Mouse (Mus musculus) heart, embryonic 13.5 days (tissue): ENCODE data around the gene Atp2b2. TPM values are rescaled to one million over a fixed set of nuclear protein-coding genes. Genes with fewer than 3 reads are reported as not detected.
A peak's percentile ranks its signal among the peaks of the same experiment; 100 is the strongest.

ENCODE experiments used
- ATAC-seq: fragments of 200-750 bp; cut with Nextera tagmentation; 2 replicates; pipeline ENCODE4 v1.8.0; 2017; ENCODE audit warnings: moderate TSS enrichment; ENCODE audit not compliant: insufficient number of reproducible peaks, low FRiP score, low TSS enrichment; ENCODE audit errors: extremely low read depth
- H3K27ac ChIP-seq: fragments of 300-500 bp; sonication (generic); replicated peaks from 2 replicates; pipeline ENCODE4 v1.5.1; 2015; ENCODE audit warnings: moderate library complexity, mild to moderate bottlenecking, inconsistent platforms
- H3K27me3 ChIP-seq: fragments of 300-500 bp; sonication (generic); replicated peaks from 2 replicates; pipeline ENCODE4 v1.6.1; 2015; ENCODE audit warnings: mild to moderate bottlenecking, inconsistent platforms
- H3K36me3 ChIP-seq: fragments of 300-500 bp; sonication (generic); 2 replicates; pipeline ENCODE4 v1.6.1; 2015; ENCODE audit warnings: mild to moderate bottlenecking, inconsistent platforms
- H3K4me1 ChIP-seq: fragments of 300-500 bp; sonication (generic); 2 replicates; pipeline ENCODE4 v1.6.1; 2015; ENCODE audit warnings: inconsistent platforms
- H3K4me2 ChIP-seq: fragments of 300-500 bp; sonication (generic); 2 replicates; pipeline ENCODE4 v1.6.1; 2015; ENCODE audit warnings: inconsistent platforms, mild to moderate bottlenecking, moderate library complexity
- H3K4me3 ChIP-seq: fragments of 300-500 bp; sonication (generic); 2 replicates; pipeline ENCODE4 v1.5.1; 2015; ENCODE audit warnings: moderate library complexity, mild to moderate bottlenecking, inconsistent platforms
- H3K9ac ChIP-seq: fragments of 300-500 bp; sonication (generic); 2 replicates; pipeline ENCODE4 v1.6.1; 2015; ENCODE audit warnings: inconsistent platforms, mild to moderate bottlenecking, moderate library complexity
- H3K9me3 ChIP-seq: fragments of 300-500 bp; sonication (generic); 2 replicates; pipeline ENCODE4 v1.6.1; 2016; ENCODE audit warnings: inconsistent platforms
- WGBS: fragments of 180-500 bp; shearing (Covaris S2); methylation state at CpG from one replicate; pipeline ENCODE4 v1.1.7; 2015; ENCODE audit warnings: mixed read lengths; 5-methylcytosine and 5-hydroxymethylcytosine counted together
- microRNA-seq: library from miRNA; unstranded; fragments of <30 nt; microRNA quantifications from one replicate; pipeline ENCODE4, GENCODE M21; 2016
- polyA plus RNA-seq: library from polyadenylated mRNA; unstranded; fragments of >200 nt; fragmentation: Nextera tagmentation; extraction: Ambion mirVana; gene quantifications from 2 replicates; pipeline ENCODE4 v1.2.1, GENCODE M21; 2015

The Atp2b2 gene
- polyA plus RNA-seq, 1 experiment from 2014 or later = 0.07 TPM

DNA sequence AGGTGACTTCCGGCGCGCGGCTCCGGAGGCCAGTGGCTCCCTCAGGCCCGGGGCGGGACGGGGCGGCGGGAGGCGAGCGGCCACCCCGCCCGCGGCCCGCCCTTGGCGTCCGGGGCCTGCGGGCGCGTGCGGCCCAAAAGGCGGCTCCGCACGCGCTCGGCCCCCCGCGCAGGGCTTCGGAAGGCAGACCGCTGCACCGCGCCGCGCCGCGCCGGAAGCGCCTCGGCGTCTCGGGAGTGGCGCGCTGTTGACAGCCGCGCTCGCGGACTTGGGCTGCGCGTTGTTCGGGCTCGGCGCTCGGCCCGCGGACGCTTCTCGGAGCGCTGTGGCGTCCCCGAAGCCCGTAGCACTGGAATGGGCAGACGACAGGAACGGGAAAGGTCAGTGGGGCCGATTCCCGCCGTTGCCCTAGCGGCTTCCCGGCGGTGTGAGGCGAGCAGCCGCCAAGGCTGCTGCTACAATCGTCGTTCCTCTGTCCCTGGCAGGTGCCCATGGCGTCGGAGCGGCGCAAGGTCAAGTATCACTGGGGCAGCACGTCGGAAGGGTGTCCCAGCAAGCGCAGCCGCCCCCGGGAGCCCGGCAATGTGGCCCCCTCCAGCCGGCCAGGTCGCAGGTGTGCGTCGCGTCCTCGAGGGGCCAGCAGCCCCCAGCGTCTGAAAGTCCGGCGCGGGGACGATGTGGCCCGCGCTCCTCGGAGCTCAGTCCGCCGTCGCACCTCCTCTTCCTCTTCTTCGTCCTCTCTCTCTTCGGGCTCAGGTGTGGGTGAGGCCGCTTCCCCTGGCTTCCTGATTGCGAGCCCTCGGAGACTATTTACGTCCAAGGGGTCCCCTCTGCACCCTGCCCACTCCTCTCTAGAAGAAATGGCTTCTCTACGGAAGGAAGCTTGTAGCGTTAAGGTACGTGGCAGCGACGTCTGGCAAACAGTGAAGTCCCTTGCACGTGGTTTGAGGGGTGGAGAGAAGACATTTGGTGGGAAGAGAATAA is 344.9 kb downstream of the Atp2b2 start:
- Histone ChIP-seq H3K27ac (peak overlapping the region; percentile 93), H3K4me2 (peak overlapping the region; percentile 95), H3K27me3 (no peaks in the 10 kb centered on the region), H3K9me3 (no peaks in the 10 kb centered on the region), H3K4me3 (peak overlapping the region; percentile 82), H3K9ac (peak overlapping the region; percentile 90), H3K4me1 (peaks cover 51% of the 10 kb centered on the region), H3K36me3 (peaks cover 42% of the 10 kb centered on the region)
- no peak for ATAC-seq
- under 1% methylated on average over 104 of the region's 113 CpGs for WGBS

DNA sequence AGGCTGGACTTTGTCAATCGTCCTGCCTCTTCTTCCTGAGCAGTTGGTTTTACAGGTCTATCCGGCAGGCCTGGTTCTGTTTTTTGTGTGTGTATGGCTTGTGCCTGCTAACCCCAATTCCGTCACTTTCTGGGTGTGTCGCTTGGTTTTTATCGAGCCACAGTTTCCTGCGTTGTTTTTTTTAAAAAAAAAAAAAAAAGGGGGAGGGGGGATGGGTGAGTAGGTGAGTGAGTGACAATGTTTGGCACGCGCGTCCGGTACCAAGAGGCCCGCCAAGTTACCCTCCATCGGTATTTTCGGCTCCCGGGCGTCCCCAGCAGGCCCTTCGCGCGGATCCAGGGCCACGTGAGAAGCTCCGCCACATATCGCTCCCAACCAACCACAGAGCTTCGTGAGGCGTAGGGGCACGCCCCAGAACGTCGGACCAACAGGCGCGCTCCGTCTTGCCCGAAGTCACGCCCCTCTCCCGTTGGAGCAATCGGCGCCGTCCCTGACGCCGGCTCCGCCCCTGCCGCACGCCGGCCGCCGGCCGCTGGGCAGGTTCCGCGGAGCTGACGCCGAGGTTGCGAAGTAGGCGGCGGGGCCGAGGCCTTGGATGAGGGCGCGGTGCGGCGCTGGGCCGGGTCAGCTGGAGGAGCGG is 345.7 kb downstream of the Atp2b2 start, which contains the start of gene Tatdn2:
Tatdn2 (plus strand) TSS at position 469 of the 640 bp plus-strand sequence.
- ATAC-seq = peak; percentile 97
- under 1% methylated on average over 58 of the region's 58 CpGs for WGBS
- Histone ChIP-seq H3K36me3 (peaks cover 34% of the 10 kb centered on the region), H3K4me3 (peak within 1 kb of the TSS; percentile 82), H3K4me1 (peaks cover 58% of the 10 kb centered on the region), H3K27ac (peak within 1 kb of the TSS; percentile 93), H3K9ac (peak within 1 kb of the TSS; percentile 90), H3K4me2 (peak within 1 kb of the TSS; percentile 95), H3K9me3 (no peaks in the 10 kb centered on the region), H3K27me3 (no peaks in the 10 kb centered on the region)

DNA sequence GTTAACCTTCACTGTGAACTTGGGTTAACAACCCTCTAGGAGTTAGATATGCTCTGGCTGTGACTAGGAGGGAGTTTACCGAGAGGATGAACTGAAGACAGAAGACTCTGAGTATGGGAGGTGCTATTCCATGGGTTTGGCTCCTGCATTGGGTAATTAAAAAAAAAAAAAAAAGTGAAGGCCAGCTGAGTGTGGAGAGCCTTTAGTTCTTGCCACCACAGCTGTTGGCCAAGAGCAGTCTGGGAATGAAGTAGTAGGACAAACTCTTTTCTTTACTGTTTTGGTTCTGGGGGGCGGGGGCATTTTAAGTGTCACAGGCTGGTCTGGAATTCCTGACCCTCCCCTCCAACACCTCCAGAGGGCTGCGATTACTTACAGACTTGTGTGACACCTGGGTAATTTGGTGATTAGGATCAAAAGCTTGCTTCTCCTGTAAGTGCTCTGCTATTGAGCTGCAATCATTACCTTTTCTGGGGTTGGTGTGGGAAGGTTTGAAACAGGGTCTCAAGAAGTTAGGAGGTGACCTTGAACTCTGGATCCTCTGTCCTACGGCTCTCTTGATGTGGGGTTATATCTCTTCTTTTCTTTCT is 346.6 kb downstream of the Atp2b2 start:
- Histone ChIP-seq H3K4me2 (peak overlapping the region; percentile 66), H3K4me1 (peaks cover 65% of the 10 kb centered on the region), H3K9ac (peak overlapping the region; percentile 64), H3K4me3 (peak overlapping the region; percentile 82), H3K27me3 (no peaks in the 10 kb centered on the region), H3K9me3 (no peaks in the 10 kb centered on the region), H3K27ac (peak overlapping the region; percentile 85), H3K36me3 (peaks cover 26% of the 10 kb centered on the region)
- WGBS = 44% methylated on average over 4 of the region's 4 CpGs
- ATAC-seq = no peak

DNA sequence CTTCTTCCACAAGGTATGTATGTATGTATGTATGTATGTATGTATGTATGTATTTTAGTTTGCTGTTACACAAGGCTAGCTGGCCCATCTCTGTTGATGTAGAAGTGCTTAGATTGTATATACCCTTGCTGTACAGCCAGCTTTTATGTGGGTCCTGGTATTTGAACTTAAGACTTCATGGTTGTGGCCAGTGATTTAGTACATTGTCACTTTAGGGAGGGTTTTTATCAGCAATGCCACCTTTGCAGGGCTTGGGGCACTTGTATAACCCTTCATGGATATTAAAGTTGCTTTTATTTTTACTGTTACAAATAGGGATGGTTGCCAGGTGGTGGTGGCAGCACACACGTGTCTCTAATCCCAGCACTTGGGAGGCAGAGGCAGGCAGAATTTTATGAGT is 347.2 kb downstream of the Atp2b2 start:
- 71% methylated on average over 1 of the region's 1 CpGs for WGBS
- peaks cover 68% of the 10 kb centered on the region for H3K4me1 ChIP-seq
- no peaks in the 10 kb centered on the region for H3K27me3 ChIP-seq
- H3K9ac ChIP-seq = no peak overlapping the region
- ATAC-seq = no peak
- H3K4me3 ChIP-seq = no peak overlapping the region
- H3K4me2 ChIP-seq = no peak overlapping the region
- peaks cover 19% of the 10 kb centered on the region for H3K36me3 ChIP-seq
- H3K27ac ChIP-seq = no peak overlapping the region; the same call in 1 of the 2 replicates
- no peaks in the 10 kb centered on the region for H3K9me3 ChIP-seq

Small RNAs within 50 kb of the gene (microRNA-seq; reads per million reads assigned to microRNA genes)
- gene Mir7042 = 1.2 reads per million

Other genes with a start within 250 kb of the Atp2b2 start
- 0.10 TPM in 1 of 2 replicates, not detected in the other for gene Slc6a11, start 88.6 kb upstream of the Atp2b2 start, polyA plus RNA-seq
- 0.27 and 0.63 TPM in 2 replicates for gene Slc6a1, start 240.0 kb upstream of the Atp2b2 start, polyA plus RNA-seq